Mouse (Mus musculus) heart, embryonic 14.5 days (tissue): Measurements from ENCODE around the gene Sbk2. TPM values are rescaled to one million over a fixed set of nuclear protein-coding genes. Genes with fewer than 3 reads are reported as not detected.

ENCODE experiments used
- ATAC-seq: fragments of 200-750 bp; cut with Nextera tagmentation; 2 replicates; pipeline ENCODE4 v1.8.0; 2017; ENCODE audit warnings: low read depth, moderate TSS enrichment; ENCODE audit not compliant: insufficient number of reproducible peaks, insufficient read depth, low FRiP score
- H3K27ac ChIP-seq, 2 experiments: fragments of 200-500 bp in 1 of 2; fragments of 300-500 bp in 1 of 2; sonication (generic) in 1 of 2; replicated peaks in 1 of 2; 2 replicates each; pipeline ENCODE4 v1.5.1; 2012 to 2014; ENCODE audit warnings: low read depth in 2 of 2, low read length in 2 of 2, control low read depth in 1 of 2, mild to moderate bottlenecking in 1 of 2, mixed read lengths in 1 of 2; ENCODE audit not compliant: control insufficient read depth in 1 of 2, insufficient read depth in 1 of 2
- H3K27me3 ChIP-seq: fragments of 300-500 bp; sonication (generic); 2 replicates; pipeline ENCODE4 v1.6.1; 2014; ENCODE audit warnings: mild to moderate bottlenecking, low read length, control low read depth; ENCODE audit not compliant: control insufficient read depth, insufficient read depth
- H3K36me3 ChIP-seq: fragments of 300-500 bp; sonication (generic); 2 replicates; pipeline ENCODE4 v1.6.1; 2014; ENCODE audit warnings: mild to moderate bottlenecking, control low read depth, low read length, mixed read lengths; ENCODE audit not compliant: control insufficient read depth, insufficient read depth
- H3K4me1 ChIP-seq, 2 experiments: fragments of 200-500 bp in 1 of 2; fragments of 300-500 bp in 1 of 2; sonication (generic) in 1 of 2; 2 replicates each; pipeline ENCODE4 v1.6.1; 2012 to 2014; ENCODE audit warnings: low read length in 2 of 2, control low read depth in 1 of 2, mixed read lengths in 1 of 2; ENCODE audit not compliant: control insufficient read depth in 2 of 2, insufficient read depth in 2 of 2
- H3K4me2 ChIP-seq: fragments of 300-500 bp; sonication (generic); 2 replicates; pipeline ENCODE4 v1.6.1; 2014; ENCODE audit warnings: mild to moderate bottlenecking, low read length
- H3K4me3 ChIP-seq, 2 experiments: fragments of 200-500 bp in 1 of 2; fragments of 300-500 bp in 1 of 2; sonication (generic) in 1 of 2; 2 replicates each; pipeline ENCODE4 v1.5.1; 2012 to 2014; ENCODE audit warnings: low read length in 2 of 2, mild to moderate bottlenecking in 2 of 2, control low read depth in 1 of 2, low read depth in 1 of 2, moderate library complexity in 1 of 2; ENCODE audit not compliant: control insufficient read depth in 1 of 2, insufficient read depth in 1 of 2
- H3K9ac ChIP-seq: fragments of 300-500 bp; sonication (generic); 2 replicates; pipeline ENCODE4 v1.6.1; 2014; ENCODE audit warnings: mild to moderate bottlenecking, low read length
- H3K9me3 ChIP-seq: fragments of 300-500 bp; sonication (generic); 2 replicates; pipeline ENCODE4 v1.6.1; 2016; ENCODE audit warnings: low read length, control low read depth; ENCODE audit not compliant: control insufficient read depth
- WGBS: fragments of 180-500 bp; shearing (Covaris S2); extraction: QIAGEN DNeasy Blood & Tissue Kit; methylation state at CpG from one replicate; pipeline ENCODE4 v1.1.7; 2014; 5-methylcytosine and 5-hydroxymethylcytosine counted together
- polyA plus RNA-seq: library from polyadenylated mRNA; unstranded; fragments of >200 nt; fragmentation: Nextera tagmentation; extraction: Ambion mirVana; gene quantifications from 2 replicates; pipeline ENCODE4 v1.2.1, GENCODE M21; 2014

Sbk2 gene
- polyA plus RNA-seq, 1 experiment from 2014 or later, result 8.1 TPM

DNA sequence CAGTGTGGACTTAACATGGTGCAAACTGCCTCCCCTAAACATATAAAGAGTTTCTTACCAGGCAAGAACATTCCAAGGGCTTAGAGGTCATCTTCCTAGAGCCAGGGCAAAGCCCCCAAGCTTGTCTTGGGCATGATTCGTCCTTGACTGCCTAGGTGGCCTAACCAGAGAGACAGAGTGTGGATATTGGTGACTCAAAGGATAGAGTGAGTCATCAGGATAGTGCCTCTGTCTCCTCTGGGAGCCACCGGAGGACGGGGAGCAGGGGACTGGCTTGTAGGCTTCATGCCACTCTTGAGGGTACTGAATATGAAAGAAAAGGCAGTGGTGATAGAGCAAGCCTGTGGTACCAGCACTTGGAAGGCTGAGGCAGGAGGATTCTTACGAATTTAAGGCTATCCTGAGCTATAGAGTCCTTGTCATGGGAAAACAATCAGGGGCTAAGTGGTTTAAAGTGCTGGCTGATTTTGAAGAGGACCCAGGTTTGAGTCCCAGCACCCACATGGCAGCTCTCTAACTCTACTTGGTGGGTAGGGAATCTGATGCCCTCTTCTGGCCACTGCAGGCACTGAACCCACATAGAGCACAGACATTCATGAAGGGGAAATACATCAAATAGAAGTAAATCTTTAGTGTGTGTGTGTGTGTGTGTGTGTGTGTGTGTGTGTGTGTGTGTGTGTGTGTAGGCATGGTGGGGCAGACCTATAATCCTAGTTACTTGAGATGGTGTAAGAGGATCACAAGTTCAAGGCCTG, 29.9 kb downstream of the Sbk2 start:
- ATAC-seq, result no peak
- H3K9ac ChIP-seq, result no peak overlapping the region
- H3K36me3 ChIP-seq, result no peaks in the 10 kb centered on the region
- H3K9me3 ChIP-seq, result no peaks in the 10 kb centered on the region
- no peak overlapping the region for H3K4me3 ChIP-seq
- H3K27ac ChIP-seq, result no peak overlapping the region
- H3K4me2 ChIP-seq, result no peak overlapping the region
- 76% methylated on average over 4 of the region's 4 CpGs for WGBS
- no peaks in the 10 kb centered on the region for H3K27me3 ChIP-seq
- no peaks in the 10 kb centered on the region for H3K4me1 ChIP-seq

DNA sequence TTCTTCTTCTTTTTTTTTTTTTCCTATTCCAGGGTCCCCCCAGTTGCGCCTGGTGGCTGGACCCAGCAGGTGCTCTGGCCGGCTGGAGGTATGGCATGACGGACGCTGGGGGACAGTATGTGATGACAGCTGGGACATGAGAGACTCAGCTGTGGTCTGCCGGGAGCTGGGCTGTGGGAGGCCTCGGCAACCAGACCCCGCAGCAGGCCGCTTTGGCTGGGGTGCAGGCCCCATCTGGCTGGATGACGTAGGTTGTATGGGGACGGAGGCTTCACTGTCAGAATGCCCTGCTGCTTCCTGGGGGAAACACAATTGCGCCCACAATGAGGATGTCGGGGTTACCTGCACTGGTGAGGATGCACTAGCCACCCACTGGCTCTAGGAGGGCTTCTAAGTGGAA, 31.1 kb downstream of the Sbk2 start:
- H3K36me3 ChIP-seq, result no peaks in the 10 kb centered on the region
- H3K9ac ChIP-seq, result no peak overlapping the region
- no peak overlapping the region for H3K27ac ChIP-seq
- ATAC-seq, result no peak
- 60% methylated on average over 12 of the region's 12 CpGs for WGBS
- H3K4me1 ChIP-seq, result no peaks in the 10 kb centered on the region
- no peaks in the 10 kb centered on the region for H3K27me3 ChIP-seq
- no peak overlapping the region for H3K4me2 ChIP-seq
- no peak overlapping the region for H3K4me3 ChIP-seq
- no peaks in the 10 kb centered on the region for H3K9me3 ChIP-seq

DNA sequence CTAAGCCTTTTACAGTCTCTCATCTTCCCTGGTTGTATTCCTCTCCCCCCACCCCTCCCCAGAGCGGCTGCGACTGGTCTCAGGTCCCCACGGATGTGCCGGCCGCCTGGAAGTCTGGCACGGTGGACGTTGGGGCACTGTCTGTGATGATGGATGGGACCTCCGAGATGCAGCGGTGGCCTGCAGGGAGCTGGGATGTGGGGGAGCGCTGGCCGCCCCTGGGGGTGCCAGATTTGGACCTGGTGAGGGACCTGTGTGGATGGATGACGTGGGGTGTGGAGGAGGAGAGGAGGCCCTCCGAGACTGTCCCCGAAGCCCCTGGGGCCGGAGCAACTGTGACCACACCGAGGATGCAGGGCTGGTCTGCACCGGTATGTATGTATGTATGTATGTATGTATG, 35.9 kb downstream of the Sbk2 start:
- Histone ChIP-seq H3K27ac (no peak overlapping the region), H3K36me3 (no peaks in the 10 kb centered on the region), H3K4me1 (peaks cover 22 to 29% of the 10 kb centered on the region in 2 experiments), H3K9ac (no peak overlapping the region), H3K27me3 (peaks cover 5% of the 10 kb centered on the region), H3K4me2 (no peak overlapping the region), H3K4me3 (no peak overlapping the region), H3K9me3 (no peaks in the 10 kb centered on the region)
- WGBS, result 77% methylated on average over 17 of the region's 17 CpGs
- ATAC-seq, result no peak

DNA sequence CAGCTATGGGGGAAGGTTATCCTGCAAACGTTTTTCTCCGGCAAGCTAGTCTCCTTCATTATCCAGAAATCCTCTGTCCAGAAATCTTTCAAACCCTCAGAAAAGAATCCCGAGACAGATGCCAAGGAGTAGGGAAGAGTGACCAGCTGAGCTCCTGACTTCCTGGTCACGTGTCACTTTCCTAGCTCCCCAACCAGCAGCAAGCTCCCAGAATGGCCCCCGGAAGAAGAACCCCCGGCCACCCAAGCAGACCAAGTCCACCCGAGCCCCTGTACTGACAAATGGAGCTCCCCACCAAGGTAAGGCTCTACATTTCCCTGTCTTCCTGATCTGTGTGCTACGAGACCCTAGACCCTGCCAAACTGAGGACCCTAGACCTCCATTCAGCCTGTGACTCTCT, 36.5 kb downstream of the Sbk2 start:
- H3K9ac ChIP-seq, result 0 out of 2 replicates have a peak overlapping the region, but pooled peaks have one; percentile 4
- peaks cover 28 to 36% of the 10 kb centered on the region in 2 experiments for H3K4me1 ChIP-seq
- H3K9me3 ChIP-seq, result no peaks in the 10 kb centered on the region
- peaks cover 5% of the 10 kb centered on the region for H3K27me3 ChIP-seq
- ATAC-seq, result no peak
- no peak overlapping the region for H3K4me3 ChIP-seq
- no peak overlapping the region for H3K4me2 ChIP-seq
- H3K27ac ChIP-seq, result no peak overlapping the region
- 63% methylated on average over 8 of the region's 8 CpGs for WGBS
- no peaks in the 10 kb centered on the region for H3K36me3 ChIP-seq

DNA sequence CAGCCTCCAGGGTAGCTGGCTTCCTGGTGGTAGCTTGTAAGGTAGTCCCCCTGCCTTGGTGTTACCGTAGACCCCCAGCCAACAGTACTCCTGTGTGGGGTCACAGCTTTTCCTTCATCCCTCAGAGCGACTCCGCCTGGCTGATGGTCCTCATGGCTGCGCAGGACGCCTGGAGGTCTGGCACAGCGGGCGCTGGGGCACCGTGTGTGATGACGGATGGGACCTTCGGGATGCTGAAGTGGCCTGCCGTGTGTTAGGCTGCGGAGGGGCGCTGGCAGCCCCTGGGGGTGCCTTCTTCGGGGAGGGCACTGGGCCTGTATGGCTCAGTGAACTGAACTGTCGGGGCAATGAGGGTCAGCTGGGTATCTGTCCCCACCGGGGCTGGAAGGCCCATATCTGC, 37.4 kb downstream of the Sbk2 start:
- H3K9me3 ChIP-seq, result no peaks in the 10 kb centered on the region
- no peak overlapping the region for H3K9ac ChIP-seq
- 67% methylated on average over 16 of the region's 16 CpGs for WGBS
- no peak for ATAC-seq
- no peaks in the 10 kb centered on the region for H3K36me3 ChIP-seq
- H3K4me3 ChIP-seq, result no peak overlapping the region
- H3K4me1 ChIP-seq, result peaks cover 33 to 42% of the 10 kb centered on the region in 2 experiments
- H3K27me3 ChIP-seq, result peaks cover 5% of the 10 kb centered on the region
- no peak overlapping the region for H3K4me2 ChIP-seq
- no peak overlapping the region for H3K27ac ChIP-seq

DNA sequence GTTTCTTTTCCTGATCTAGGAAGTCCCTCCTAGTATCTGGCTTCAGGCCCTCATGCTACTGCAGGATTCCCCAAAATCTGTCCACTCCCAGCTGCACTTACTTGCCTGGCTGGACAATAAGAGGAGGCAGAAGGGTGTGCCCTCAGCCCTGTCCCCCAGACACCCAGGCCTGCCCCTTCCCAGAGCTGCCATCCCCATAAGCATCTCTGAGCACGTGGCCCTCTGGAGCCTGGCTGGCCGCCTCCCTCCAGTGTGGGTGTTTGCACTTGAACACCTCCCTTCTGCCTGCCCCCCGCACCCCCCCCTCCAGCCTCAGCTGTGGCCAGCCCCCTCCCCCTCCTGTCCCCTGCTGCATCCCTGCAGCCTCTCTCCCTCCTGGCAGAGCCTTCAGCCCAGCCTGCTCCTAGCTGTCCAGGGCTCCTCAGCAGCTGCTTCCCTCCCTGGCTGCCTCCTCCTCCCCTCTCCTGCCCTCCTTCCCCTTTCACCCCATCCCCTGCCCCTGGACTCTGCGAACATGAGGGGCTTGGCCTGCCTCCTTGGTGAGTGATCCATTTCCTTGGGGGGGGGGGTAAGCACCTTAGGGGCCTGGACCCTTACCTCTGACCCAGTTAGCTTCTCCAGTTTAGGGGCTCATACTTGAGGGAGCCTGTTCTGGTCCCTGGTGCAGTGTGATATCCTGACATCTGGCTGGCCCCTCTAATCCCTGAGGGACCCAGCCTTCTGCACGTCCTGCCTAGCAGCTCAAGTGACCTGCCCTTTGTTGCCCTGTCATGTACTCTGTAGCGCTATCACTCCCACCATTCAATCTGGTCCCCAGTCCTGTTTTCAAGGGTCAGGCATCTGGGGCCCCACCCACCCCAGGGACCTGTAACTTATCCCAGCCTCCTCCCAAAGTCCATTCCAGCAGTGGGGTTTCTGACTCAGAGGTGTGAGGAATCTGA, 38.5 kb downstream of the Sbk2 start, which contains the start of gene Ssc5d:
Gene Ssc5d (plus strand): TSS at position 345 of the 941 bp plus-strand sequence.
- 12% methylated on average over 6 of the region's 6 CpGs for WGBS
- Histone ChIP-seq H3K4me3 (no peak within 1 kb of the TSS), H3K9ac (peak within 1 kb of the TSS; percentile 66; the same call in 1 of the 2 replicates), H3K27ac (peak within 1 kb of the TSS; percentile 75 to 87), H3K9me3 (no peaks in the 10 kb centered on the region), H3K36me3 (peaks cover 2% of the 10 kb centered on the region), H3K4me2 (0 out of 2 replicates have a peak within 1 kb of the TSS, but pooled peaks have one; percentile 1), H3K4me1 (peaks cover 40 to 53% of the 10 kb centered on the region in 2 experiments), H3K27me3 (peaks cover 5% of the 10 kb centered on the region)
- ATAC-seq, result no peak

DNA sequence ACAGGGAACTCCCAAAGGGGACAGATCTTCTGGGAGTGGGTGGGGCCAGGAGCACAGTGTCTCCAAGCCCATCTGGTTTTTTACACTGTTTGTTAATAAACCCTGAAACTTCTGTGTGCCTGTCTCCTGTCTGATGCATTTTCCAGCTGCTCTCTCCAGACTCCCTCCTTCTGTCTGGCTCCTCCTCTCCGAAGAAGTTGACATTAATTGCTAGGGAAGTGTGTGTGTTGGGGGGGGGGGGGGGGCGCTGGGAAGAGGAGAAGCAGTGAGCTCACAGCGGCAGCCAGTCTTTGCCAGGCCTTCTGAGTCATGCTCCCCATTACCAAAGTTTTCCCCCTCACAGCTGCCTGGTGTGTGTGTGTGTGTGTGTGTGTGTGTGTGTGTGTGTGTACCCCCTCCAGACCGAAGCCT, 39.3 kb downstream of the Sbk2 start:
- Histone ChIP-seq H3K27ac (peak overlapping the region; percentile 75 to 87), H3K4me3 (no peak overlapping the region), H3K4me1 (peaks cover 40 to 54% of the 10 kb centered on the region in 2 experiments), H3K9ac (peak overlapping the region; percentile 38; the same call in 1 of the 2 replicates), H3K9me3 (no peaks in the 10 kb centered on the region), H3K4me2 (no peak overlapping the region), H3K36me3 (peaks cover 10% of the 10 kb centered on the region), H3K27me3 (peaks cover 5% of the 10 kb centered on the region)
- no peak for ATAC-seq
- 10% methylated on average over 4 of the region's 4 CpGs for WGBS
